Mouse (Mus musculus) embryonic stem cell, embryonic (primary cell): ENCODE data around the gene Lrba.

ENCODE experiments used
- CTCF ChIA-PET, 4 experiments: fragments of 300-600 bp in 2 of 4; fragments of 350-600 bp in 2 of 4; sonication (Branson Sonifier 250); formaldehyde crosslinking; loops; one replicate each; lab custom pipeline; 2022; ENCODE audit warnings: inconsistent platforms in 2 of 4; lab: Charles Lee
- POLR2A ChIA-PET, 4 experiments: fragments of 300-600 bp in 2 of 4; fragments of 350-600 bp in 2 of 4; sonication (Branson Sonifier 250); formaldehyde crosslinking; loops; one replicate each; lab custom pipeline; 2022; ENCODE audit warnings: antibody characterized with exemption in 4 of 4, inconsistent platforms in 1 of 4; lab: Charles Lee

Gene Lrba

GRCm38 (mm10) chr3:86786280-86786679 lies 561.8 kb downstream of the Lrba start:
- POLR2A ChIA-PET = no interaction called here
- CTCF ChIA-PET = no interaction called here

- CTCF ChIA-PET = interaction anchor here in 3 of 4 experiments (0.5 to 3.3 kb wide), 5 partner anchors 7 to 189 kb away, joined by 3 to 13 read pairs (median 3); no protein-coding TSS in a partner anchor
- POLR2A ChIA-PET = interaction anchor here in 1 of 4 experiments (1.0 kb wide), 1 partner anchor 212 kb away, joined by 3 read pairs; no protein-coding TSS in a partner anchor
Measured at GRCm38 (mm10) chr3:86786845-86787351, 562.4 kb downstream of the Lrba start.

GRCm38 (mm10) chr3:86787423-86788123 lies 563.1 kb downstream of the Lrba start:
- CTCF ChIA-PET = interaction anchor here (0.5 to 3.3 kb wide), 11 partner anchors 8 to 189 kb away, joined by 3 to 13 read pairs (median 3); no protein-coding TSS in a partner anchor
- POLR2A ChIA-PET = interaction anchor here in 2 of 4 experiments (0.9 to 1.0 kb wide), 3 partner anchors 10 to 211 kb away, joined by 3 read pairs; no protein-coding TSS in a partner anchor

- CTCF ChIA-PET = interaction anchor here in 3 of 4 experiments (0.6 to 3.3 kb wide), 11 partner anchors 9 to 753 kb away, joined by 3 to 13 read pairs (median 3); no protein-coding TSS in a partner anchor
- POLR2A ChIA-PET = interaction anchor here in 2 of 4 experiments (1.2 to 1.6 kb wide), 2 partner anchors 21 to 132 kb away, joined by 5 read pairs; partner anchors contain the start of gene Dclk2 (in 1 of the 2)
Measured at GRCm38 (mm10) chr3:86788711-86789110, 564.2 kb downstream of the Lrba start.

GRCm38 (mm10) chr3:86789752-86790151 lies 565.3 kb downstream of the Lrba start:
- POLR2A ChIA-PET = interaction anchor here in 2 of 4 experiments (0.7 to 1.6 kb wide), 2 partner anchors 20 to 125 kb away, joined by 3 to 5 read pairs; no protein-coding TSS in a partner anchor

GRCm38 (mm10) chr3:86793264-86793663 lies 568.8 kb downstream of the Lrba start:
- CTCF ChIA-PET = interaction anchor here in 1 of 4 experiments (0.5 kb wide), 1 partner anchor 16 kb away, joined by 5 read pairs; no protein-coding TSS in a partner anchor
- POLR2A ChIA-PET = interaction anchor here in 2 of 4 experiments (0.5 to 0.7 kb wide), 2 partner anchors 127 to 968 kb away, joined by 3 to 4 read pairs; partner anchors contain the start of gene Dclk2 (in 1 of the 2)

More at GRCm38 (mm10) chr3:86789752-86790151, 565.3 kb downstream of the Lrba start:
- CTCF ChIA-PET = interaction anchor here in 2 of 4 experiments (1.0 to 3.3 kb wide), 5 partner anchors 10 to 522 kb away, joined by 3 to 13 read pairs (median 3); no protein-coding TSS in a partner anchor

- POLR2A ChIA-PET = interaction anchor here in 1 of 4 experiments (0.7 kb wide), 1 partner anchor 139 kb away, joined by 10 read pairs; no protein-coding TSS in a partner anchor
Measured at GRCm38 (mm10) chr3:86793720-86794191, 569.3 kb downstream of the Lrba start.

GRCm38 (mm10) chr3:86796716-86797115 lies 572.2 kb downstream of the Lrba start:
- ChIA-PET POLR2A (interaction anchor here in 1 of 4 experiments (1.2 kb wide), 1 partner anchor 40 kb away, joined by 3 read pairs; no protein-coding TSS in a partner anchor), CTCF (interaction anchor here (0.5 to 1.4 kb wide), 7 partner anchors 8 to 1401 kb away, joined by 3 to 11 read pairs (median 5); no protein-coding TSS in a partner anchor)

More at GRCm38 (mm10) chr3:86793720-86794191, 569.3 kb downstream of the Lrba start:
- CTCF ChIA-PET = interaction anchor here in 1 of 4 experiments (0.6 kb wide), 2 partner anchors 25 to 1980 kb away, joined by 4 read pairs; no protein-coding TSS in a partner anchor

- ChIA-PET POLR2A (no interaction called here), CTCF (interaction anchor here in 2 of 4 experiments (0.8 to 1.4 kb wide), 5 partner anchors 9 to 179 kb away, joined by 3 to 7 read pairs (median 3); no protein-coding TSS in a partner anchor)
Measured at GRCm38 (mm10) chr3:86797871-86798460, 573.5 kb downstream of the Lrba start.

- CTCF ChIA-PET = interaction anchor here in 1 of 4 experiments (1.0 to 2.0 kb wide), 3 partner anchors 10 to 14 kb away, joined by 3 to 6 read pairs (median 4); no protein-coding TSS in a partner anchor
- POLR2A ChIA-PET = no interaction called here
Measured at GRCm38 (mm10) chr3:86799041-86799440, 574.6 kb downstream of the Lrba start.

- POLR2A ChIA-PET = interaction anchor here in 1 of 4 experiments (0.7 kb wide), 1 partner anchor 82 kb away, joined by 3 read pairs; no protein-coding TSS in a partner anchor
- CTCF ChIA-PET = interaction anchor here in 2 of 4 experiments (0.6 to 2.0 kb wide), 3 partner anchors 9 to 438 kb away, joined by 3 to 6 read pairs (median 3); no protein-coding TSS in a partner anchor
Measured at GRCm38 (mm10) chr3:86800841-86801240, 576.4 kb downstream of the Lrba start.

GRCm38 (mm10) chr3:86802825-86803224 lies 578.3 kb downstream of the Lrba start:
- POLR2A ChIA-PET = interaction anchor here in 1 of 4 experiments (0.7 kb wide), 1 partner anchor 14 kb away, joined by 4 read pairs; no protein-coding TSS in a partner anchor
- CTCF ChIA-PET = interaction anchor here in 2 of 4 experiments (0.8 to 1.7 kb wide), 3 partner anchors 10 to 210 kb away, joined by 3 to 5 read pairs (median 5); no protein-coding TSS in a partner anchor

GRCm38 (mm10) chr3:86804265-86804664 lies 579.8 kb downstream of the Lrba start:
- CTCF ChIA-PET = interaction anchor here in 2 of 4 experiments (0.7 to 1.2 kb wide), 3 partner anchors 9 to 1030 kb away, joined by 3 read pairs; no protein-coding TSS in a partner anchor
- POLR2A ChIA-PET = interaction anchor here in 2 of 4 experiments (0.7 to 1.4 kb wide), 6 partner anchors 9 to 229 kb away, joined by 3 to 4 read pairs (median 3); no protein-coding TSS in a partner anchor

GRCm38 (mm10) chr3:86806834-86807233 lies 582.4 kb downstream of the Lrba start:
- POLR2A ChIA-PET = no interaction called here
- CTCF ChIA-PET = no interaction called here

- POLR2A ChIA-PET = interaction anchor here in 2 of 4 experiments (0.6 to 1.6 kb wide), 4 partner anchors 112 to 702 kb away, joined by 3 to 6 read pairs (median 4); no protein-coding TSS in a partner anchor
- CTCF ChIA-PET = interaction anchor here (0.7 to 1.2 kb wide), 4 partner anchors 12 to 19 kb away, joined by 3 to 4 read pairs (median 3); no protein-coding TSS in a partner anchor
Measured at GRCm38 (mm10) chr3:86807750-86808467, 583.4 kb downstream of the Lrba start.

- CTCF ChIA-PET = interaction anchor here in 3 of 4 experiments (0.6 to 1.7 kb wide), 8 partner anchors 10 to 133 kb away, joined by 3 to 6 read pairs (median 4); no protein-coding TSS in a partner anchor
Measured at GRCm38 (mm10) chr3:86809199-86809598, 584.7 kb downstream of the Lrba start.

More at GRCm38 (mm10) chr3:86809199-86809598, 584.7 kb downstream of the Lrba start:
- POLR2A ChIA-PET = interaction anchor here in 2 of 4 experiments (0.9 to 2.4 kb wide), 8 partner anchors 20 to 122 kb away, joined by 3 to 6 read pairs (median 4); no protein-coding TSS in a partner anchor
